Mouse (Mus musculus) MEL (cell line): ENCODE results near the gene Pnpo. TPM values are rescaled to one million over a fixed set of nuclear protein-coding genes. Genes with fewer than 3 reads are reported as not detected.
A peak's percentile ranks its signal among the peaks of the same experiment; 100 is the strongest.

ENCODE experiments used
- DNase-seq: peaks from one replicate; pipeline ENCODE4 v3.0.0; 2011; ENCODE audit warnings: low read depth, low spot score
- H3K27ac ChIP-seq: 2 replicates; pipeline ENCODE4 v1.5.1; 2012; ENCODE audit warnings: low read depth, mild to moderate bottlenecking, control low read depth, low read length, moderate library complexity; ENCODE audit not compliant: control insufficient read depth
- H3K27me3 ChIP-seq, 2 experiments: fragments of 150-350 bp in 1 of 2; sonication (generic) in 1 of 2; 2 replicates each; pipeline ENCODE4 v1.6.1; 2012; ENCODE audit warnings: low read length in 2 of 2, mild to moderate bottlenecking in 2 of 2, improper control_type of control experiment in 1 of 2, moderate library complexity in 1 of 2; ENCODE audit not compliant: insufficient read depth in 2 of 2, control insufficient read depth in 1 of 2
- H3K36me3 ChIP-seq, 2 experiments: 2 replicates each; pipeline ENCODE4 v1.6.1; 2012 to 2014; ENCODE audit warnings: low read length in 2 of 2, improper control_type of control experiment in 1 of 2, inconsistent platforms in 1 of 2, mild to moderate bottlenecking in 1 of 2; ENCODE audit not compliant: insufficient read depth in 2 of 2, control insufficient read depth in 1 of 2
- H3K4me1 ChIP-seq, 2 experiments: fragments of 150-350 bp in 1 of 2; sonication (generic) in 1 of 2; 2 replicates each; pipeline ENCODE4 v1.6.1; 2012; ENCODE audit warnings: low read length in 2 of 2, improper control_type of control experiment in 1 of 2, mild to moderate bottlenecking in 1 of 2; ENCODE audit not compliant: insufficient read depth in 2 of 2, control insufficient read depth in 1 of 2
- H3K4me3 ChIP-seq, 2 experiments: fragments of 150-350 bp in 1 of 2; sonication (generic) in 1 of 2; 2 replicates each; pipeline ENCODE4 v1.5.1; 2012; ENCODE audit warnings: low read depth in 2 of 2, low read length in 2 of 2, mild to moderate bottlenecking in 2 of 2, moderate library complexity in 2 of 2, control low read depth in 1 of 2, improper control_type of control experiment in 1 of 2; ENCODE audit not compliant: control insufficient read depth in 1 of 2, insufficient read depth in 1 of 2
- H3K79me2 ChIP-seq: 2 replicates; pipeline ENCODE4 v1.6.1; 2012; ENCODE audit warnings: mild to moderate bottlenecking, low read length, moderate library complexity; ENCODE audit not compliant: control insufficient read depth, poor library complexity, insufficient read depth
- H3K9ac ChIP-seq: 2 replicates; pipeline ENCODE4 v1.6.1; 2012; ENCODE audit warnings: low read depth, mild to moderate bottlenecking, control low read depth, low read length, moderate library complexity; ENCODE audit not compliant: control insufficient read depth, poor library complexity, severe bottlenecking
- H3K9me3 ChIP-seq: fragments of 150-350 bp; sonication (generic); replicated peaks from 2 replicates; pipeline ENCODE4 v1.6.1; 2012; ENCODE audit warnings: mild to moderate bottlenecking, low read length, improper control_type of control experiment, moderate library complexity; ENCODE audit not compliant: insufficient read depth
- BHLHE40 ChIP-seq: IDR thresholded peaks from 2 replicates; pipeline ENCODE4 v1.6.1; 2012; ENCODE audit warnings: low read depth, mild to moderate bottlenecking, inconsistent platforms, low read length, improper control_type of control experiment, borderline replicate concordance
- CHD1 ChIP-seq: IDR thresholded peaks from 2 replicates; pipeline ENCODE4 v1.6.1; 2012; ENCODE audit warnings: low read depth, mild to moderate bottlenecking, inconsistent platforms, low read length, improper control_type of control experiment
- E2F4 ChIP-seq: IDR thresholded peaks from 2 replicates; pipeline ENCODE4 v1.6.1; 2011; ENCODE audit warnings: low read depth, low read length, improper control_type of control experiment, borderline replicate concordance
- EP300 ChIP-seq, 2 experiments: IDR thresholded peaks; 2 replicates each; pipeline ENCODE4 v1.6.1; 2011; ENCODE audit warnings: improper control_type of control experiment in 2 of 2, low read length in 2 of 2, low read depth in 1 of 2, mild to moderate bottlenecking in 1 of 2
- GATA1 ChIP-seq: IDR thresholded peaks from 2 replicates; pipeline ENCODE4 v1.6.1; 2011; ENCODE audit warnings: low read depth, low read length, improper control_type of control experiment
- HCFC1 ChIP-seq: IDR thresholded peaks from 2 replicates; pipeline ENCODE4 v1.6.1; 2012; ENCODE audit warnings: low read depth, mild to moderate bottlenecking, inconsistent platforms, low read length, improper control_type of control experiment, moderate library complexity
- JUND ChIP-seq: IDR thresholded peaks from 2 replicates; pipeline ENCODE4 v1.6.1; 2011; ENCODE audit warnings: low read depth, mild to moderate bottlenecking, improper control_type of control experiment, low read length
- MAX ChIP-seq: IDR thresholded peaks from 2 replicates; pipeline ENCODE4 v1.6.1; 2011; ENCODE audit warnings: low read length, improper control_type of control experiment
- MAZ ChIP-seq: IDR thresholded peaks from 2 replicates; pipeline ENCODE4 v1.6.1; 2012; ENCODE audit warnings: low read depth, mild to moderate bottlenecking, inconsistent platforms, low read length, improper control_type of control experiment
- MXI1 ChIP-seq: IDR thresholded peaks from 2 replicates; pipeline ENCODE4 v1.6.1; 2011; ENCODE audit warnings: mild to moderate bottlenecking, low read depth, low read length, improper control_type of control experiment
- MYB ChIP-seq: IDR thresholded peaks from 2 replicates; pipeline ENCODE4 v1.6.1; 2011; ENCODE audit warnings: mild to moderate bottlenecking, low read depth, low read length, improper control_type of control experiment
- MYC ChIP-seq: IDR thresholded peaks from 2 replicates; pipeline ENCODE4 v1.6.1; 2011; ENCODE audit warnings: low read depth, mild to moderate bottlenecking, low read length, improper control_type of control experiment, moderate library complexity
- NRF1 ChIP-seq: IDR thresholded peaks from 2 replicates; pipeline ENCODE4 v1.6.1; 2014; ENCODE audit warnings: low read depth, mild to moderate bottlenecking, inconsistent platforms, low read length, improper control_type of control experiment, moderate library complexity; ENCODE audit not compliant: poor library complexity, insufficient read depth, severe bottlenecking
- POLR2A ChIP-seq, 2 experiments: IDR thresholded peaks; 2 replicates each; pipeline ENCODE4 v1.6.1; 2011 to 2012; ENCODE audit warnings: low read length in 2 of 2, mild to moderate bottlenecking in 2 of 2, control low read depth in 1 of 2, improper control_type of control experiment in 1 of 2, low read depth in 1 of 2, moderate library complexity in 1 of 2; ENCODE audit not compliant: control insufficient read depth in 1 of 2, insufficient read depth in 1 of 2, poor library complexity in 1 of 2
- POLR2AphosphoS5 ChIP-seq: IDR thresholded peaks from 2 replicates; pipeline ENCODE4 v1.6.1; 2012; ENCODE audit warnings: low read depth, borderline replicate concordance, mild to moderate bottlenecking, inconsistent platforms, low read length, moderate library complexity, mixed read lengths
- RAD21 ChIP-seq: IDR thresholded peaks from 2 replicates; pipeline ENCODE4 v1.6.1; 2011; ENCODE audit warnings: mild to moderate bottlenecking, low read depth, low read length, improper control_type of control experiment
- SIN3A ChIP-seq: IDR thresholded peaks from 2 replicates; pipeline ENCODE4 v1.6.1; 2012; ENCODE audit warnings: low read length, improper control_type of control experiment, inconsistent platforms
- TAL1 ChIP-seq: IDR thresholded peaks from 2 replicates; pipeline ENCODE4 v1.6.1; 2012; ENCODE audit warnings: mild to moderate bottlenecking, inconsistent platforms, low read length, moderate library complexity, mixed read lengths
- TBP ChIP-seq: IDR thresholded peaks from 2 replicates; pipeline ENCODE4 v1.8.0; 2011; ENCODE audit warnings: low read depth, low read length, improper control_type of control experiment
- TCF12 ChIP-seq: IDR thresholded peaks from 2 replicates; pipeline ENCODE4 v1.6.1; 2014; ENCODE audit warnings: low read depth, mild to moderate bottlenecking, inconsistent platforms, low read length, improper control_type of control experiment, moderate library complexity
- UBTF ChIP-seq: IDR thresholded peaks from 2 replicates; pipeline ENCODE4 v1.6.1; 2012; ENCODE audit warnings: low read depth, mild to moderate bottlenecking, inconsistent platforms, low read length, improper control_type of control experiment, moderate library complexity, borderline replicate concordance; ENCODE audit not compliant: insufficient read depth
- ZC3H11A ChIP-seq: IDR thresholded peaks from 2 replicates; pipeline ENCODE4 v1.6.1; 2012; ENCODE audit warnings: low read depth, mild to moderate bottlenecking, inconsistent platforms, low read length, improper control_type of control experiment
- ZKSCAN1 ChIP-seq: IDR thresholded peaks from 2 replicates; pipeline ENCODE4 v1.6.1; 2012; ENCODE audit warnings: low read depth, mild to moderate bottlenecking, inconsistent platforms, low read length, improper control_type of control experiment, moderate library complexity
- ZMIZ1 ChIP-seq: IDR thresholded peaks from 2 replicates; pipeline ENCODE4 v1.6.1; 2012; ENCODE audit warnings: low read depth, mild to moderate bottlenecking, inconsistent platforms, low read length, improper control_type of control experiment, moderate library complexity
- ZNF384 ChIP-seq: IDR thresholded peaks from 2 replicates; pipeline ENCODE4 v1.6.1; 2012; ENCODE audit warnings: low read depth, mild to moderate bottlenecking, inconsistent platforms, low read length, improper control_type of control experiment
- polyA plus RNA-seq, 2 experiments: library from polyadenylated mRNA; stranded (reverse) in 1 of 2; unstranded in 1 of 2; fragments of >175 nt in 1 of 2; fragments of >200 nt in 1 of 2; gene quantifications; 2 replicates each; pipeline versions ENCODE4 v1.2.1 to v1.2.4; 2012; ENCODE audit warnings: low replicate concordance in 2 of 2, low read depth in 1 of 2; ENCODE audit not compliant: insufficient read length in 2 of 2, insufficient read depth in 1 of 2, missing spikeins in 1 of 2
- total RNA-seq: library from RNA; depleted of rRNA; stranded (reverse); fragments of 300-350 nt; gene quantifications from 2 replicates; pipeline ENCODE4 v1.2.3, GENCODE M21; 2012

Pnpo gene
- total and polyA plus RNA-seq, 3 experiments: 38.8 to 55.7 TPM; not detected in 1

DNA sequence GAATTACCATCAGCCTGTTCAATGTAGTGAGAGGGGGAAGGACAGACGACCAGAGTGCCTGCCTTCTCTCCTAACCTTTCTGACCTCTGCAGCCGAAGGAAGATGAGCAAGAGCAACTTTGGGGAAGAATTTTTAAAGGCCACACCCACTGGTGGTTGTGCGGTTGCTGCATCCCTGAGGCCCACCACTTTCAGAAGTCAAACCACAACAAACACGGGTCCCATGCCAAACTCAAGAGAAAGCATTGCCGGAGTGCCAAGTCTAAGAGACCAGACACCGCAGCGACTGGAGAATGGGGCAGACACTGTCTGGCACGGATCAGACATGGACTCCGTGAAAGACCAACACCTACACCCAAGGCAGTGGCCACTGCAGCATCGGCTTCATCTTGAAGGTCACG is 18.9 kb downstream of the Pnpo start:
- Histone ChIP-seq H3K36me3 (peaks cover 0 to 16% of the 10 kb centered on the region in 2 experiments; a peak in 2 of 4 replicates), H3K9ac (no peak overlapping the region), H3K27me3 (no peaks in the 10 kb centered on the region), H3K27ac (0 out of 2 replicates have a peak overlapping the region, but pooled peaks have one; percentile 7), H3K79me2 (no peaks in the 10 kb centered on the region), H3K4me3 (no peak overlapping the region), H3K9me3 (no peaks in the 10 kb centered on the region), H3K4me1 (peaks cover 6 to 32% of the 10 kb centered on the region in 2 experiments; a peak in 3 of 4 replicates)
- DNase-seq: peak; percentile 54
- TF ChIP-seq ZMIZ1 (no peak), TAL1 (no peak; the same call in 1 of the 2 replicates), TBP (no peak)

DNA sequence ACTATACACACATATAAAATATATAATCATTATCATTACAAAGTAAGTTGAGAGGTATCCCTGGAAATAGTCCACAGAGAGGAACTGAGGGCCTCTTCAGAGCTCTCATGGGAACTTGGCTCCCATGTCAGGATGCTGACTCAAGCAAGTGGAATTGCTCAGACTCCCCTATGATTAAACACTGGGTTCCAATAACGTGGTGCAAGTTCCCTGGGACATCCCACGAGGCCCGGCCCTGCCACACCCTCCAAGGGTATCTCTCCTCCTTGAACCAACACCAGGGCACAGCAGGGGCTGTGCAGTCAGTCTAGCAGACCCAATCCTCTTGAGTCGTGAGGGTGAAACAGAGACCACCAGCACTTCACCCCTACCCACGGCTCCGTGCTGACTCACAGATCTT is 24.8 kb downstream of the Pnpo start:
- H3K27ac ChIP-seq: no peak overlapping the region
- peaks cover 4% of the 10 kb centered on the region for H3K79me2 ChIP-seq
- H3K27me3 ChIP-seq: no peaks in the 10 kb centered on the region
- H3K4me1 ChIP-seq: peaks cover 2 to 19% of the 10 kb centered on the region in 2 experiments; a peak in 3 of 4 replicates
- H3K36me3 ChIP-seq: peaks cover 0 to 6% of the 10 kb centered on the region in 2 experiments; a peak in 2 of 4 replicates
- no peaks in the 10 kb centered on the region for H3K9me3 ChIP-seq
- DNase-seq: no peak
- H3K9ac ChIP-seq: no peak overlapping the region
- TF ChIP-seq TAL1 (no peak), MAX (no peak), BHLHE40 (no peak), TBP (no peak)
- no peak overlapping the region for H3K4me3 ChIP-seq

DNA sequence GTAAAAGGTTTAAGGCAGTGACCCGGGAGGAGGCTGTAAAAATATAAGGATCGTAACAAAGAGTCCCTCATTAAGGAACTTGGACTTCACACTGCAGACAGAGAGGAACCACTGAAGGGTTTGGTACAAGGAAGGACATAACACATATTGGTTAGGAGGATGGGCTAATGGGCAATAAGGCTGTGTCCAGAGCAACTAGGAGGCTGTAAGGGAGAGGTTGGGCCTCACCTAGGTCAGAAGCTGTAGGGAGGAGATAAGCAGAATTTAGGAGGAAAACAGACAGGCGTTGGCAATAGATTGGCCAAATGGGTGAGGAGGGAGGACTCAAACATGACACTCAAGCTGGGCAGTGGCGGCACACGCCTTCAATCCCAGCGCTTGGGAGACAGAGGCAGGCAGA is 26.4 kb downstream of the Pnpo start:
- peak; percentile 70 for DNase-seq
- H3K9me3 ChIP-seq: no peaks in the 10 kb centered on the region
- H3K9ac ChIP-seq: peak overlapping the region; percentile 75
- H3K27ac ChIP-seq: peak overlapping the region; percentile 81
- H3K27me3 ChIP-seq: no peaks in the 10 kb centered on the region
- H3K36me3 ChIP-seq: peaks cover 0 to 6% of the 10 kb centered on the region in 2 experiments; a peak in 2 of 4 replicates
- peaks cover 2 to 23% of the 10 kb centered on the region in 2 experiments; a peak in 3 of 4 replicates for H3K4me1 ChIP-seq
- H3K79me2 ChIP-seq: peaks cover 4% of the 10 kb centered on the region
- peak overlapping the region; percentile 54 to 64 for H3K4me3 ChIP-seq
- 0 out of 2 replicates have a peak, but pooled peaks have one; percentile 31 for TF ChIP-seq TBP
- TF ChIP-seq ZKSCAN1: no peak
- no peak for TF ChIP-seq MAZ
- no peak for TF ChIP-seq POLR2A (IDR thresholded peaks at IDR 0.05; ENCODE audit: control insufficient read depth in 1 of 2, insufficient read depth in 1 of 2, low read depth in 1 of 2, low read length in 2 of 2, poor library complexity in 1 of 2)
- peak; percentile 52 to 58; a peak in 3 of 4 replicates for TF ChIP-seq EP300 (IDR thresholded peaks at IDR 0.05; ENCODE audit: low read depth in 1 of 2, low read length in 2 of 2)
- no peak for TF ChIP-seq MYB
- no peak for TF ChIP-seq SIN3A
- no peak for TF ChIP-seq MXI1
- TF ChIP-seq NRF1: no peak
- TF ChIP-seq E2F4: no peak
- no peak for TF ChIP-seq CHD1
- TF ChIP-seq ZNF384: no peak
- TF ChIP-seq MYC: no peak
- TF ChIP-seq JUND: no peak
- no peak for TF ChIP-seq HCFC1
- peak; percentile 65 for TF ChIP-seq GATA1
- TF ChIP-seq POLR2AphosphoS5: no peak
- TF ChIP-seq MAX: no peak
- no peak for TF ChIP-seq ZMIZ1
- peak; percentile 76 for TF ChIP-seq TCF12
- TF ChIP-seq UBTF: no peak
- no peak for TF ChIP-seq RAD21
- TF ChIP-seq ZC3H11A: no peak
- TF ChIP-seq BHLHE40: no peak
